Mouse (Mus musculus) heart, embryonic 13.5 days (tissue): ENCODE data around the gene Ssr1. TPM values are rescaled to one million over a fixed set of nuclear protein-coding genes. Genes with fewer than 3 reads are reported as not detected.

Source experiments
- ATAC-seq: fragments of 200-750 bp; cut with Nextera tagmentation; 2 replicates; pipeline ENCODE4 v1.8.0; 2017; ENCODE audit warnings: moderate TSS enrichment; ENCODE audit not compliant: insufficient number of reproducible peaks, low FRiP score, low TSS enrichment; ENCODE audit errors: extremely low read depth
- H3K27ac ChIP-seq: fragments of 300-500 bp; sonication (generic); replicated peaks from 2 replicates; pipeline ENCODE4 v1.5.1; 2015; ENCODE audit warnings: moderate library complexity, mild to moderate bottlenecking, inconsistent platforms
- H3K27me3 ChIP-seq: fragments of 300-500 bp; sonication (generic); replicated peaks from 2 replicates; pipeline ENCODE4 v1.6.1; 2015; ENCODE audit warnings: mild to moderate bottlenecking, inconsistent platforms
- H3K36me3 ChIP-seq: fragments of 300-500 bp; sonication (generic); 2 replicates; pipeline ENCODE4 v1.6.1; 2015; ENCODE audit warnings: mild to moderate bottlenecking, inconsistent platforms
- H3K4me1 ChIP-seq: fragments of 300-500 bp; sonication (generic); 2 replicates; pipeline ENCODE4 v1.6.1; 2015; ENCODE audit warnings: inconsistent platforms
- H3K4me2 ChIP-seq: fragments of 300-500 bp; sonication (generic); 2 replicates; pipeline ENCODE4 v1.6.1; 2015; ENCODE audit warnings: inconsistent platforms, mild to moderate bottlenecking, moderate library complexity
- H3K4me3 ChIP-seq: fragments of 300-500 bp; sonication (generic); 2 replicates; pipeline ENCODE4 v1.5.1; 2015; ENCODE audit warnings: moderate library complexity, mild to moderate bottlenecking, inconsistent platforms
- H3K9ac ChIP-seq: fragments of 300-500 bp; sonication (generic); 2 replicates; pipeline ENCODE4 v1.6.1; 2015; ENCODE audit warnings: inconsistent platforms, mild to moderate bottlenecking, moderate library complexity
- H3K9me3 ChIP-seq: fragments of 300-500 bp; sonication (generic); 2 replicates; pipeline ENCODE4 v1.6.1; 2016; ENCODE audit warnings: inconsistent platforms
- WGBS: fragments of 180-500 bp; shearing (Covaris S2); methylation state at CpG from one replicate; pipeline ENCODE4 v1.1.7; 2015; ENCODE audit warnings: mixed read lengths; 5-methylcytosine and 5-hydroxymethylcytosine counted together
- polyA plus RNA-seq: library from polyadenylated mRNA; unstranded; fragments of >200 nt; fragmentation: Nextera tagmentation; extraction: Ambion mirVana; gene quantifications from 2 replicates; pipeline ENCODE4 v1.2.1, GENCODE M21; 2015

Gene Ssr1
- polyA plus RNA-seq, 1 experiment from 2014 or later = 89.0 TPM

DNA sequence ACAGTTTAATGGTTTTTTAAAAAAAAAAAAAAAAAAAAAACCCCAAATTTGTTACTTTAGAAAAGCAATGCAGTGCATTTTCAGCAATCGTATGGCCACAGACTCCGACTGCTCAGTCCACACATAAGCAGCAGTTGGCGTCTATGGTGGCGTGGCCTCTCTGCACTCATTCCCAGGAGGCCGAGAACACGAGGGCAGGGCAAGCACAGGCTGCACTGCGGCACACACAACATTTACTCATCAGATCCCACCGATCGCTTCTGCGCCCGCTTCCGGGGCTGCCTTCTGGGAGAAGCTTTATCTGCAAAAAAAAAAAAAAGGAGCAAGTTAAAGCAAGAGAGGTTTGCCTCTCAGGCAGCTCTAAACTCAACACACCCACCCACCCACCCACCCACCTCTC, 14.5 kb downstream of the Ssr1 start:
- H3K9ac ChIP-seq = no peak overlapping the region
- no peaks in the 10 kb centered on the region for H3K27me3 ChIP-seq
- no peaks in the 10 kb centered on the region for H3K4me1 ChIP-seq
- H3K4me2 ChIP-seq = no peak overlapping the region
- H3K9me3 ChIP-seq = no peaks in the 10 kb centered on the region
- no peak overlapping the region for H3K27ac ChIP-seq
- H3K4me3 ChIP-seq = no peak overlapping the region
- H3K36me3 ChIP-seq = peaks cover 96% of the 10 kb centered on the region
- ATAC-seq = no peak
- 93% methylated on average over 12 of the region's 12 CpGs for WGBS

- peaks cover 10% of the 10 kb centered on the region for H3K4me1 ChIP-seq
- no peak for ATAC-seq
- 84% methylated on average over 5 of the region's 5 CpGs for WGBS
- no peak overlapping the region for H3K4me3 ChIP-seq
- H3K4me2 ChIP-seq = no peak overlapping the region
- no peaks in the 10 kb centered on the region for H3K27me3 ChIP-seq
- H3K9me3 ChIP-seq = no peaks in the 10 kb centered on the region
- H3K36me3 ChIP-seq = peaks cover 49% of the 10 kb centered on the region
- no peak overlapping the region for H3K9ac ChIP-seq
- H3K27ac ChIP-seq = no peak overlapping the region
Measured at GRCm38 (mm10) chr13:37974731-37975130, 19.3 kb downstream of the Ssr1 start.

DNA sequence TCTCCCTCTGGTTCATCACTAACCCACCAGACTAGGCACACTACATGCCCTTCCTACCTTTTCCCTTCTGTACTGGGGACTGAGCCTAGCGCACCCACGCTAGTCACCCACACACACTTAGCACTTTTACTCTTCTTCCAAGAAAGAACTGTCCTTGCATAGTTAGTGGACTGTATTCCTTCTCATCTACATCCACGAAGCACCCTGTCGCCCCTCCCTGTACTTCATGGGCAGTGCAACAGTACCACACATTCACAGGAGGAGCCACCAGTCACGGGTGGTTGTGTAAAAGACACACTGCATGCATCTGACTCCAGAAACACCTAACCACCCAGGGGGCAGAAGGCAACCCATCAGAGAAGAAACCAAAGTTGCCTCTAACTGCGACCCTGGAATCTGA, 20.0 kb downstream of the Ssr1 start:
- no peak overlapping the region for H3K4me3 ChIP-seq
- H3K36me3 ChIP-seq = peaks cover 42% of the 10 kb centered on the region
- no peaks in the 10 kb centered on the region for H3K27me3 ChIP-seq
- ATAC-seq = no peak
- H3K9ac ChIP-seq = no peak overlapping the region; the same call in 1 of the 2 replicates
- H3K27ac ChIP-seq = no peak overlapping the region
- H3K4me1 ChIP-seq = peaks cover 10% of the 10 kb centered on the region
- no peaks in the 10 kb centered on the region for H3K9me3 ChIP-seq
- 81% methylated on average over 6 of the region's 6 CpGs for WGBS
- H3K4me2 ChIP-seq = no peak overlapping the region

GRCm38 (mm10) chr13:37970887-37971530, 23.0 kb downstream of the Ssr1 start:
- Histone ChIP-seq H3K27me3 (no peaks in the 10 kb centered on the region), H3K4me3 (no peak overlapping the region), H3K36me3 (peaks cover 13% of the 10 kb centered on the region), H3K9ac (no peak overlapping the region), H3K4me2 (no peak overlapping the region), H3K27ac (no peak overlapping the region), H3K4me1 (peaks cover 26% of the 10 kb centered on the region), H3K9me3 (no peaks in the 10 kb centered on the region)
- no peak for ATAC-seq
- WGBS = 73% methylated on average over 11 of the region's 11 CpGs

- Histone ChIP-seq H3K4me2 (no peak overlapping the region), H3K4me3 (no peak overlapping the region), H3K4me1 (peaks cover 34% of the 10 kb centered on the region), H3K9me3 (no peaks in the 10 kb centered on the region), H3K27ac (no peak overlapping the region), H3K9ac (no peak overlapping the region), H3K27me3 (no peaks in the 10 kb centered on the region), H3K36me3 (peaks cover 3% of the 10 kb centered on the region; the same call in 1 of the 2 replicates)
- WGBS = 34% methylated on average over 8 of the region's 8 CpGs
- no peak for ATAC-seq
Measured at GRCm38 (mm10) chr13:37969988-37970387, 24.0 kb downstream of the Ssr1 start.

- H3K4me1 ChIP-seq = peaks cover 41% of the 10 kb centered on the region
- 8% methylated on average over 14 of the region's 14 CpGs for WGBS
Measured at GRCm38 (mm10) chr13:37969337-37969736, 24.7 kb downstream of the Ssr1 start.

DNA sequence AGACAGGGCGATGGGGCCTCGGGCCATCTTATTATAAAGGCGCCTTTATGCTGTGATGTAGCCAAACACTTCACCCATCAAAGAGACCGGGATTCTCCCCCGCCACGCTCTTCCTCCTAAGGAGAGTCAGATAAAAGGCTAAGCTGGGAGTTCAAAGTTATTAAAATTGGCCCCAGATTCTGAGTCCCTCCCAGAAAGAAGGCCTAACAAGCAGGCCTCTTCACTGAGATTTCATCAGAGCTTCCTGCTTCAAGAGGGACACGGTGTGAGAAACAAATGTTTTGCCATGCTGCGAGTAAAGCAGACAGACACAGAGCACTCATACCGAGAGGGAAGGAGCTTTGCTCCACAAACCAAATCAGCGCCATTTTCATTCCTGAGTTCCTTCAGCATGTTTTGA, 26.5 kb downstream of the Ssr1 start:
- H3K4me3 ChIP-seq = no peak overlapping the region
- H3K27me3 ChIP-seq = no peaks in the 10 kb centered on the region
- 49% methylated on average over 10 of the region's 10 CpGs for WGBS
- H3K4me1 ChIP-seq = peaks cover 48% of the 10 kb centered on the region
- H3K36me3 ChIP-seq = no peaks in the 10 kb centered on the region
- no peak for ATAC-seq
- H3K9me3 ChIP-seq = no peaks in the 10 kb centered on the region
- peak overlapping the region; percentile 42; the same call in 1 of the 2 replicates for H3K9ac ChIP-seq
- peak overlapping the region; percentile 20; the same call in 1 of the 2 replicates for H3K4me2 ChIP-seq
- 0 out of 2 replicates have a peak overlapping the region, but pooled peaks have one; percentile 9 for H3K27ac ChIP-seq

More at GRCm38 (mm10) chr13:37969337-37969736, 24.7 kb downstream of the Ssr1 start:
- H3K27me3 ChIP-seq = no peaks in the 10 kb centered on the region
- no peaks in the 10 kb centered on the region for H3K36me3 ChIP-seq
- no peak overlapping the region for H3K27ac ChIP-seq
- no peak for ATAC-seq
- no peak overlapping the region for H3K9ac ChIP-seq
- H3K4me3 ChIP-seq = no peak overlapping the region
- no peaks in the 10 kb centered on the region for H3K9me3 ChIP-seq
- H3K4me2 ChIP-seq = 0 out of 2 replicates have a peak overlapping the region, but pooled peaks have one; percentile 31

GRCm38 (mm10) chr13:37967052-37967437, 27.0 kb downstream of the Ssr1 start:
- Histone ChIP-seq H3K4me2 (peak overlapping the region; percentile 20; the same call in 1 of the 2 replicates), H3K9me3 (no peaks in the 10 kb centered on the region), H3K9ac (peak overlapping the region; percentile 42; the same call in 1 of the 2 replicates), H3K27me3 (no peaks in the 10 kb centered on the region), H3K36me3 (no peaks in the 10 kb centered on the region), H3K4me3 (no peak overlapping the region), H3K27ac (0 out of 2 replicates have a peak overlapping the region, but pooled peaks have one; percentile 9), H3K4me1 (peaks cover 48% of the 10 kb centered on the region)
- 41% methylated on average over 12 of the region's 12 CpGs for WGBS
- no peak for ATAC-seq

- Histone ChIP-seq H3K4me3 (no peak overlapping the region), H3K27ac (0 out of 2 replicates have a peak overlapping the region, but pooled peaks have one; percentile 9), H3K36me3 (no peaks in the 10 kb centered on the region), H3K9me3 (no peaks in the 10 kb centered on the region), H3K4me2 (peak overlapping the region; percentile 20; the same call in 1 of the 2 replicates), H3K9ac (no peak overlapping the region), H3K27me3 (no peaks in the 10 kb centered on the region), H3K4me1 (peaks cover 44% of the 10 kb centered on the region)
- no peak for ATAC-seq
- 73% methylated on average over 15 of the region's 15 CpGs for WGBS
Measured at GRCm38 (mm10) chr13:37966256-37967051, 27.6 kb downstream of the Ssr1 start.

- H3K4me1 ChIP-seq = peaks cover 39% of the 10 kb centered on the region
Measured at GRCm38 (mm10) chr13:37965126-37965914, 28.7 kb downstream of the Ssr1 start.

More at GRCm38 (mm10) chr13:37965126-37965914, 28.7 kb downstream of the Ssr1 start:
- Histone ChIP-seq H3K9ac (0 out of 2 replicates have a peak overlapping the region, but pooled peaks have one; percentile 79), H3K36me3 (no peaks in the 10 kb centered on the region), H3K27me3 (no peaks in the 10 kb centered on the region), H3K9me3 (no peaks in the 10 kb centered on the region), H3K4me2 (no peak overlapping the region; the same call in 1 of the 2 replicates), H3K4me3 (no peak overlapping the region), H3K27ac (no peak overlapping the region)
- WGBS = 43% methylated on average over 17 of the region's 17 CpGs
- ATAC-seq = no peak
